Mouse (Mus musculus): Measurements from ENCODE around the gene Rassf5. TPM values are rescaled to one million over a fixed set of nuclear protein-coding genes. Genes with fewer than 3 reads are reported as not detected.

Gene Rassf5
- polyA plus RNA-seq, 1 experiment = not detected

DNA sequence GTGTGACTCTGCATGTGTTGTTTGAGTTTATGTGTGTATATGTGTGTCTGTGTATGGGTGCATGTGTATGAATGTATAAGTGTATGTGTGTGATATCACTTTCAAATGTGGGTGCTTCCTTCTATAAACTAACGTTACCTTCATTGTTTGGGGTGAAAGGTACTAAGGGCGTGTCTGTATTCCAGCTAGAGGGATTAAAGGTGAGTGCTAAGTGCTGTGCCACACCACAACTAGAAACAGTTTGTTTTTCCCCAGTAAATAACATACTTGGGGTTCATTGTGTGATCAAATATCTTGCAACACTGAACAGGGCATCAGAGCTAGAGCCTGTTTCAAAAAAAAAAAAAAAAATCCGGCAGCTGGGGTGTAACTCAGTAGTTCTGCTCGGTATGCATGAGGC lies 36.7 kb upstream of the Rassf5 start:
- TF ChIP-seq TAL1 (IDR thresholded peaks at IDR 0.05; ENCODE audit: low read length) (no peak), GATA1 (IDR thresholded peaks at IDR 0.05; ENCODE audit: low read length) (no peak)
- H3K4me3 ChIP-seq (replicated peaks) = no peak overlapping the region
- no peaks in the 10 kb centered on the region for H3K9me3 ChIP-seq (ENCODE audit: control insufficient read depth, low read length)
- H3K27me3 ChIP-seq (ENCODE audit: control insufficient read depth) = no peaks in the 10 kb centered on the region
- H3K4me1 ChIP-seq (ENCODE audit: control insufficient read depth) = no peaks in the 10 kb centered on the region
- H3K36me3 ChIP-seq (ENCODE audit: control insufficient read depth) = no peaks in the 10 kb centered on the region

DNA sequence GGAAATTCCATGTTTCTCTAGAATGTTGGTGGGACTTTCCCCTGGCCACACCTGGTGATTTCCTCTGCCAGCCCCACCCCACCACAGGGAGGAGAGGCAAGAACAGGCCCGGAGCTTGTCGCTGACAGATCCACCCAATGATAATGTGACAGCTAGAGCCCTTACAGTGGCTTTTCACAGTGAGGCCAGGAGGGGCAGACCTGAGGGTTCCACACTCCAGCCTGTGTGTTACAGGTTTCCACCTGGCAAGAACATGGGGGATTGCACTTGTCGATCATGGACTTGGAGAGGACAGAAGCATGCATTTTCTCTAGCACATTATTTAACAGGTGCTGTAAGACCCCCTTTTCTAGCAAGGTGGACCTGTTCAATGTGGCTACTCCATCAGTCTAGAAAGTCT lies 35.2 kb upstream of the Rassf5 start:
- Histone ChIP-seq H3K36me3 (ENCODE audit: control insufficient read depth) (no peaks in the 10 kb centered on the region), H3K4me3 (replicated peaks) (no peak overlapping the region), H3K9me3 (ENCODE audit: control insufficient read depth, low read length) (no peaks in the 10 kb centered on the region), H3K4me1 (ENCODE audit: control insufficient read depth) (no peaks in the 10 kb centered on the region), H3K27me3 (ENCODE audit: control insufficient read depth) (no peaks in the 10 kb centered on the region)
- TF ChIP-seq TAL1 (IDR thresholded peaks at IDR 0.05; ENCODE audit: low read length) (no peak), GATA1 (IDR thresholded peaks at IDR 0.05; ENCODE audit: low read length) (no peak)

DNA sequence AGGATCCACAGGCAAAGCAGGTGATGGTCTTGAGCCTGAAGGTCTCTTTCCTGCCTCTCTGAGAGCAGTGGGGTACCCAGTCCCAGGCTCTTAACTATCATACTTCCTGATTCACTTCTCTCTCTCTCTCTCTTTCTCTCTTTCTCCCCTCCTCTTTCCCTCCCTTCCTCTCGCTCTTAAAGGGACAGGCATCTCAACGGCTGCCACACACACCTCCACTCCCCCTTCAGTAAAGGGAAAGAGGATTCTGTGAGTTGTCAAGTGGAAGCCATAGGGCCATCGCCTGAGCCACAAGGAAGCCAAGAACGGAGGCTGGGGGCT lies 34.4 kb upstream of the Rassf5 start, which contains the start of gene Ikbke:
TSS of gene Ikbke (minus strand) at position 151 of the 321 bp plus-strand sequence.
- TF ChIP-seq GATA1 (IDR thresholded peaks at IDR 0.05; ENCODE audit: low read length) (no peak), TAL1 (IDR thresholded peaks at IDR 0.05; ENCODE audit: low read length) (no peak)
- Histone ChIP-seq H3K4me1 (ENCODE audit: control insufficient read depth) (no peaks in the 10 kb centered on the region), H3K36me3 (ENCODE audit: control insufficient read depth) (no peaks in the 10 kb centered on the region), H3K27me3 (ENCODE audit: control insufficient read depth) (no peaks in the 10 kb centered on the region), H3K9me3 (ENCODE audit: control insufficient read depth, low read length) (no peaks in the 10 kb centered on the region), H3K4me3 (replicated peaks) (no peak within 1 kb of the TSS)

DNA sequence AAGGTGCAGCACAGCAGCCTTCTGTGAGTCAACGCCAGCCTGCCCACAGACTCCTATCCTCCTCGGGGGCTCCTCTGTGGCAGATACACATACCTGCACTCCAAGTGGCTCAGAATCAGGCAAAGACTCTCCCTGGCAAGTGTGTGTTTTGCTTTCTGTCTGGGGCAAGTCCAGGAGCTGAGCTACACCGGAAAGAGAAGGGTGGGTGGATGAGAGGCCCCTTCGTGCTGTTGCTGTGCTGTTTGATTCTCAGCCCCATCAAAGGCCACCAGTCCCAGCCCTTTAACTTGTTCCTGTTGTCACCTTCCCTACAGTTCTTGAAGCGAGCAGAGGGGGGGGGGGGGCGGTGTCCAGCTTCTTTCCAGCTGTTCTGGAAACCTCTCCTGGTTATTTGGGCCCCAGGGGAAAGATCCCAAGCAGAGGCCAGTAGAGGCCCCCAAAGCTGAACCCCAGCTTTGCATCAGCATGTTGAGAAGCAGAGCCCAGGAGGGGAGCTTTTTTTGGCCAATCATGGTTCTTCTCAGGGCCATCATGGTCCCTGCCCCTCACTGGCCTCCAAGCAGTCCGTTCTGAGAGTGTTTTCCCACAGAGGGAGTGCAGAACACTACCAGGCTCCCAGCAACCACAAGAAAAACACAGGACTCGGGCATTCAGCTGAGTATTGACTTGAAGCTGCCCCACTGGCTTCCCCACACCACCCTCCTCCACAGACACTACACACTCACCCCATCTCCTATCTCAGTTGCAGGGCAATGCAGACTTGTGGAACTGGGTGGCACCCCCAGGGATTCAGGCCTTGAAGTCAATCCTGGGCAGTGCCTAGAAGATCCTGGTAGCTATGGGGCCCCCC lies 33.8 kb upstream of the Rassf5 start:
- Histone ChIP-seq H3K36me3 (ENCODE audit: control insufficient read depth) (no peaks in the 10 kb centered on the region), H3K4me1 (ENCODE audit: control insufficient read depth) (no peaks in the 10 kb centered on the region), H3K27me3 (ENCODE audit: control insufficient read depth) (no peaks in the 10 kb centered on the region), H3K9me3 (ENCODE audit: control insufficient read depth, low read length) (no peaks in the 10 kb centered on the region), H3K4me3 (replicated peaks) (no peak overlapping the region)
- TF ChIP-seq GATA1 (IDR thresholded peaks at IDR 0.05; ENCODE audit: low read length) = no peak
- no peak for TF ChIP-seq TAL1 (IDR thresholded peaks at IDR 0.05; ENCODE audit: low read length)

DNA sequence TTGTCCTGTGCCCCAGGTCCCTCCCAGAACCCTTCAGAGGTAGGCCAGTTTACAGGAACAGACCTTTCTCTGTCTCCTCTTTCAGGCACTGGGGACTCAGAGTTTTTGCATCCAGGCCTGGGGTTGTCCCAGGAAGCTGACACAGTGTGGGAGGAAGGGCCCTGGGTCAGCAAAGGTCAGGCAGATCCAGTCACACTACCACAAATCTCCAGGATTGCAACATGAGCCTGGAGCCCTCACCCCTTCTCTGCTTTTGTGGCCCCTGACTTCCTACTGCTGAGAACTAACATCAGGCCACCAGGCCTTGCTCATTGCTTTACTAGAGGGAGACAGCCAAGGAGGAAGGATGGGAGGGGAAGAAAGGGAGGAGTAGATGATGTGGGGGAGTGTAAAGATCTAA lies 31.8 kb upstream of the Rassf5 start:
- no peaks in the 10 kb centered on the region for H3K9me3 ChIP-seq (ENCODE audit: control insufficient read depth, low read length)
- H3K36me3 ChIP-seq (ENCODE audit: control insufficient read depth) = no peaks in the 10 kb centered on the region; the same call in 1 of the 2 replicates
- peak overlapping the region; percentile 39 for H3K4me3 ChIP-seq (replicated peaks)
- TF ChIP-seq GATA1 (IDR thresholded peaks at IDR 0.05; ENCODE audit: low read length) (no peak), TAL1 (IDR thresholded peaks at IDR 0.05; ENCODE audit: low read length) (no peak)
- H3K27me3 ChIP-seq (ENCODE audit: control insufficient read depth) = no peaks in the 10 kb centered on the region
- no peaks in the 10 kb centered on the region for H3K4me1 ChIP-seq (ENCODE audit: control insufficient read depth)

DNA sequence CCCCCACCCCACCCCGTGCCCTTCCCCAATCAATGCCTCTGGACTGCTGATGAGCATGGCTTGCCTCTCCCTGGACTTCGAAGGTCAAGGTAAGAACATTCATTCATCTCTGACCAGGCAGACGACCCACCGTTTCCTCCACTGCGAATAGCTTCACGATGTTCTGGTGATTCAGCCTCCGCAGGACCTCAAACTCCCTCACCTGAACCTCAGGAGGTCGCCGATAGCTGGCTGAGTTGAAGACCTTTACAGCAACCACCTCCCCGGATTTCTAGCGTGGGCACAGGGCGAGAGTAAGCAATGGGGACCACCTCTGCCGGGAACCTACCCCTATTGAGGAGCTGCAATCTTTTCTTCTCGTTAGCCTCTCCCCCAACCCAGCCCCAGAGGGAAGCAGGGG lies 30.5 kb upstream of the Rassf5 start:
- Histone ChIP-seq H3K4me1 (ENCODE audit: control insufficient read depth) (no peaks in the 10 kb centered on the region; the same call in 1 of the 2 replicates), H3K4me3 (replicated peaks) (peak overlapping the region; percentile 39), H3K9me3 (ENCODE audit: control insufficient read depth, low read length) (no peaks in the 10 kb centered on the region), H3K27me3 (ENCODE audit: control insufficient read depth) (no peaks in the 10 kb centered on the region), H3K36me3 (ENCODE audit: control insufficient read depth) (no peaks in the 10 kb centered on the region; the same call in 1 of the 2 replicates)
- TF ChIP-seq GATA1 (IDR thresholded peaks at IDR 0.05; ENCODE audit: low read length) (no peak), TAL1 (IDR thresholded peaks at IDR 0.05; ENCODE audit: low read length) (no peak)

DNA sequence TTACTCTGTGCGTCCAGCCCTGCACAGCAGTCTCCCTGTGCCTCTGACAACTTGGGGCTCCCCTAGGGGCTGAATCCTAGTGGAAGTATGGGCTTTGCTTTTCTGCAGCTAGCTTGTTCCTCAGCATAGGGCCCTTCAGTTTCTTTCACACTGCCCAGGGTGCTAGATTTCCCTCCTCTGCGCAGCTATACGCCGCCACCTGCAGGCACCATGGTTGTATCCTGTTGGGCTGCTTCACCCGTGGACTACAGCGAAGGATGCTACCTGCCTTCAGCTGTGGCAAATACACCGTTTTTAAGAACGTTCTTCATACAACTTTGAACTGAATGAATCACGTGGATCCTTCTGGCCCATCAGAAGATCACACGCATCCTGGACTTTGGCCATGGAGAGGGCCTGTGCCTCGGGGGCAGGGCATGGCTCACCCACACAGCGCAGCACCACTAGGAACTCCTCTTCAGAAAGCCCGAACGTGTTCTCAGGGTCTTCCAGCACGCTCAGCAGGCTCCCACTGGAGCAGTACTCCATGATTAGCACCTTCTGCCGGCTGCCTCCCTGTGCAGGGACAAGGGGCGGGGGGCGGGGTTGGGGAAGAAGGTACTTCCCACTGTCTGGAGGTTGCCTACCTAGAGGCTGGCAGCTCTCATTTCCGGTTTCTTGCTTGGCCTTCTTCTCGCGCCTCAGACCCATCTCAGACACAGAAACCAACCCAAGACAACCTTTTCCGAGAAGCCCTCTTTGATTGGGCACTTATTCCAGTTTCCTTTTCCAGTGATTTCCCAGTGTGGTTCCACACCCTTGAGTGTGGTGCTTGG lies 29.9 kb upstream of the Rassf5 start:
- no peak for TF ChIP-seq GATA1 (IDR thresholded peaks at IDR 0.05; ENCODE audit: low read length)
- no peak for TF ChIP-seq TAL1 (IDR thresholded peaks at IDR 0.05; ENCODE audit: low read length)
- no peaks in the 10 kb centered on the region; the same call in 1 of the 2 replicates for H3K36me3 ChIP-seq (ENCODE audit: control insufficient read depth)
- H3K4me3 ChIP-seq (replicated peaks) = no peak overlapping the region
- no peaks in the 10 kb centered on the region for H3K9me3 ChIP-seq (ENCODE audit: control insufficient read depth, low read length)
- no peaks in the 10 kb centered on the region; the same call in 1 of the 2 replicates for H3K4me1 ChIP-seq (ENCODE audit: control insufficient read depth)
- H3K27me3 ChIP-seq (ENCODE audit: control insufficient read depth) = no peaks in the 10 kb centered on the region

DNA sequence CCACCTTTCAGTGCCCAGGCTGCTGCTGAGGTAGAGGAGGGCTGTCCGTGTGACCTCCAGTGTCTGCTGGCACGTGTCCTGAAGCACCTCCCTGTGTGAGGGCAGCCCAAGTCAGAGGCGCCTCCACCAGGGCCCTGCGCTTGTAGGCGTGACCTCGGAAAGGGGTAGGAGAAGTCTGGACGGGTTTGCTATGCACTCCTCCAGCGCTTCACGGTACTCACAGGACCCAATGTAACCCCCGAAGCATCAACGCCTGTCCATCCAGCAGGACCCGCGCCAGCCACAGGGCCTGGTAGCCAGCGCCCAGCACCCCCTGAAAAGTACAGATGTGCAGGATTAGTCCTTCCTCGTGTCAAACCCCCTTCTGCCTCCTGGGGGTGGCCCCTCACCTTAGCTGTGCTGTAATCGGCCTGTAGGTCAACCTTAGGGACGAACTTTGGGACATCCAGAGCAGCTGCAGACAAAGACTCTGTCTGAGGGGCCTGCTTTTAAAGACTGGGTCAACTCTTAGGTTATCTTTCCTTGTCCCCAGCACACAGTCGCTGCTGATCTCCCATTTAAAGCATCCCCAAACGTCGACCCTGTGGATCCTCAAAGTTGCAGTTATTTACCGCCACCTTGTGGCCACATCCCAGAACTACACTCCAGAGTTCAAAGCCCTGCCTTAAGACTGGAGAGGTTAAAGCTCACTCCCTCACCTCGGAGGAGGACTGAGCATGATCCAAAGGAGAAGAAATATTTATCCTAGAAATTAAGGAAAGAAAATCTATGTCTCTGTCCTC lies 24.9 kb upstream of the Rassf5 start:
- H3K4me1 ChIP-seq (ENCODE audit: control insufficient read depth) = no peaks in the 10 kb centered on the region; the same call in 1 of the 2 replicates
- H3K4me3 ChIP-seq (replicated peaks) = no peak overlapping the region
- TF ChIP-seq TAL1 (IDR thresholded peaks at IDR 0.05; ENCODE audit: low read length) (no peak), GATA1 (IDR thresholded peaks at IDR 0.05; ENCODE audit: low read length) (no peak)
- H3K27me3 ChIP-seq (ENCODE audit: control insufficient read depth) = no peaks in the 10 kb centered on the region
- H3K36me3 ChIP-seq (ENCODE audit: control insufficient read depth) = no peaks in the 10 kb centered on the region; the same call in 1 of the 2 replicates
- no peaks in the 10 kb centered on the region for H3K9me3 ChIP-seq (ENCODE audit: control insufficient read depth, low read length)
